Mouse (Mus musculus) cerebellum, adult 2 months (tissue): ENCODE results near the gene Prrxl1.

ENCODE experiments used
- CTCF ChIP-seq: fragments of 200-500 bp; IDR thresholded peaks from 2 replicates; pipeline ENCODE4 v1.5.1; 2011; ENCODE audit warnings: low read depth, mild to moderate bottlenecking, control low read depth, low read length, moderate library complexity, borderline replicate concordance; ENCODE audit not compliant: insufficient read depth
- POLR2A ChIP-seq: fragments of 200-500 bp; IDR thresholded peaks from 2 replicates; pipeline ENCODE4 v1.6.1; 2011; ENCODE audit warnings: low read length, control low read depth, borderline replicate concordance; ENCODE audit not compliant: insufficient read depth

DNA sequence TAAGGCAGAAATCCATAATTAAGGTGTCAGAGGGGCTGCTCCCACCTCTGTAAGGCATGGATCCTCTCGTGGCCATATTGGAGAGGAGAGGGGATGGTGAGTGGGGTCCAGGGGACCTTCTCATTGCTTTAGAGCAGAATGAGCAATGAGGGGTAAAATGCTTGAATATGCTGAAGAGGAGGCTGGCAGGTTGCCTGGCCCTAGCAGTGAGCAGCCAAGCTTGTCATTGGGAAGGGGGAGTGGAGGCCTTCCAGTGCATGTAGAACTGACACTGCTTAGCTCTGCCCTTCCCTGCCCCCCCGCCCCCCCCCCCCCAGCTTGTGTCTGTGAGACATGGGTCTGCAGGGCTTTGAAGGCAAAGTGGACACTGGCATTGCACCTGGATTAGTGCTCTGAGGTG, 28.1 kb downstream of the Prrxl1 start:
- TF ChIP-seq CTCF = no peak
- no peak for TF ChIP-seq POLR2A
